Comparison of ENCODE assay signal across 23 mouse cellular contexts in the genomic region with DNA sequence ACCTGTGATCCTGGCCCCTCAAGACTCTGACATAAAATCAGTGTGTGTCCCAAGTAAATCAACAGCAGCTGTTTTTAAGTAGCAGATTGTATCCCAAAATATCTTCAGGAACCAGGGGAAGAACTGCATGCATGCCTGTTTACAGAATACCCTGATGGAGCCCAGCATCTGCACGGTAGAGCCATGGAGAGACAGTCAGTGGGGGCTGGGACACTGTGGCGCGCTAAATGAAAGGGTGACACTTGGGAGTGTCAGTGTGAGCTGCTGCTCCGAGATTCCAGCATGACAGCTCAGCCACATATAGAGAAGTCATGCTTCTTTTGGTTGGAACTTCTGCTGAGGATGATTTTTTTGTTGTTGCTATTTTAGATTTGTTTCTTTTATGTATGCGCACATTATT. TPM values are rescaled to one million over a fixed set of nuclear protein-coding genes. Genes with fewer than 3 reads are reported as not detected.
DNase-seq lines count a peak whose midpoint lies in the region; ATAC-seq lines count a peak whose summit lies in the region.
"Had no signal": no experiment of that assay in that cellular context is flagged by ENCODE, and none has a peak within 500 bp of the region (broad histone marks: within the 10 kb centered on the region; RNA-seq: fewer than 3 reads in every experiment).

No protein-coding gene starts in this region.

- no peaks in the 10 kb centered on the region for H3K4me1 ChIP-seq in embryonic facial prominence, embryonic 14.5 days (ENCODE audit: control insufficient read depth, insufficient read depth, low read length)
- H3K4me1 ChIP-seq in embryonic facial prominence, embryonic 10.5 days: peaks cover 1% of the 10 kb centered on the region; the same call in 1 of the 2 replicates
- H3K4me1 ChIP-seq in limb, embryonic 13.5 days: peaks cover 6% of the 10 kb centered on the region; the same call in 1 of the 2 replicates
- H3K4me1 ChIP-seq in limb, embryonic 10.5 days: no peaks in the 10 kb centered on the region
- H3K4me1 ChIP-seq: embryonic facial prominence, embryonic 12.5 days; forebrain, embryonic 15.5 days had no signal

- 70% methylated on average over 5 of the region's 5 CpGs for WGBS in embryonic facial prominence, embryonic 14.5 days
- WGBS in embryonic facial prominence, embryonic 10.5 days: 81% methylated on average over 5 of the region's 5 CpGs
- 71% methylated on average over 5 of the region's 5 CpGs for WGBS in limb, embryonic 13.5 days
- 73% methylated on average over 5 of the region's 5 CpGs for WGBS in limb, embryonic 10.5 days

- no peak overlapping the region for H3K9ac ChIP-seq in embryonic facial prominence, embryonic 14.5 days (ENCODE audit: low read depth, low read length)
- no peak overlapping the region for H3K9ac ChIP-seq in limb, embryonic 13.5 days
- H3K9ac ChIP-seq: embryonic facial prominence, embryonic 12.5 days; forebrain, embryonic 13.5 days; forebrain, embryonic 15.5 days; forebrain, postnatal 0 days had no signal

- H3K27me3 ChIP-seq in embryonic facial prominence, embryonic 14.5 days (replicated peaks; ENCODE audit: control insufficient read depth, insufficient read depth, low read length): no peaks in the 10 kb centered on the region
- H3K27me3 ChIP-seq in embryonic facial prominence, embryonic 10.5 days (replicated peaks; ENCODE audit: low read depth, poor library complexity, severe bottlenecking): no peaks in the 10 kb centered on the region
- no peaks in the 10 kb centered on the region for H3K27me3 ChIP-seq in limb, embryonic 13.5 days
- H3K27me3 ChIP-seq in limb, embryonic 10.5 days (ENCODE audit: low read depth, poor library complexity, severe bottlenecking): no peaks in the 10 kb centered on the region
- H3K27me3 ChIP-seq: CH12.LX; embryonic facial prominence, embryonic 12.5 days; forebrain, embryonic 13.5 days; forebrain, embryonic 15.5 days had no signal

- ATAC-seq in embryonic facial prominence, embryonic 14.5 days (ENCODE audit: low read depth): peak; percentile 62; the same call in 1 of the 2 replicates
- peak; percentile 40; the same call in 1 of the 2 replicates for ATAC-seq in limb, embryonic 13.5 days (ENCODE audit: low FRiP score, low read depth)
- ATAC-seq: activated CD4-positive, CD25-positive, alpha-beta regulatory T cell, adult 4 months; CD4-positive, CD25-positive, alpha-beta regulatory T cell, adult 4 months; forebrain, embryonic 13.5 days; forebrain, embryonic 15.5 days; forebrain, postnatal 0 days; Patski had no signal

- no peaks in the 10 kb centered on the region for H3K9me3 ChIP-seq in embryonic facial prominence, embryonic 14.5 days (ENCODE audit: control insufficient read depth, low read length)
- no peaks in the 10 kb centered on the region for H3K9me3 ChIP-seq in embryonic facial prominence, embryonic 10.5 days
- H3K9me3 ChIP-seq in limb, embryonic 13.5 days: no peaks in the 10 kb centered on the region
- no peaks in the 10 kb centered on the region for H3K9me3 ChIP-seq in limb, embryonic 10.5 days (replicated peaks)
- H3K9me3 ChIP-seq: embryonic facial prominence, embryonic 12.5 days; forebrain, embryonic 13.5 days; forebrain, embryonic 15.5 days had no signal

- peak; percentile 22 for DNase-seq in embryonic facial prominence, embryonic 14.5 days (ENCODE audit: low spot score)
- no peak for DNase-seq in embryonic facial prominence, embryonic 10.5 days (ENCODE audit: low spot score)
- DNase-seq in limb, embryonic 10.5 days (ENCODE audit: low spot score): no peak
- DNase-seq in embryo, embryonic 10.5 days (ENCODE audit: low spot score): no peak
- DNase-seq: B cell, adult 2 months; cerebellum, adult 11-12 months; cerebellum, adult 2 months; cerebellum, adult 9-10 months; cerebellum, postnatal 10 days; cerebellum, postnatal 25 days; embryo, embryonic 11 days; forebrain, postnatal 0 days had no signal

- H3K4me2 ChIP-seq in embryonic facial prominence, embryonic 14.5 days (ENCODE audit: low read depth, low read length): no peak overlapping the region
- H3K4me2 ChIP-seq in limb, embryonic 13.5 days (replicated peaks): no peak overlapping the region
- H3K4me2 ChIP-seq: embryonic facial prominence, embryonic 12.5 days; forebrain, embryonic 13.5 days; forebrain, embryonic 15.5 days had no signal

- H3K36me3 ChIP-seq in embryonic facial prominence, embryonic 14.5 days (ENCODE audit: control insufficient read depth, insufficient read depth, low read length): no peaks in the 10 kb centered on the region
- no peaks in the 10 kb centered on the region for H3K36me3 ChIP-seq in embryonic facial prominence, embryonic 10.5 days (replicated peaks)
- no peaks in the 10 kb centered on the region for H3K36me3 ChIP-seq in limb, embryonic 13.5 days
- H3K36me3 ChIP-seq in limb, embryonic 10.5 days: no peaks in the 10 kb centered on the region
- H3K36me3 ChIP-seq: embryonic facial prominence, embryonic 12.5 days; forebrain, embryonic 15.5 days; G1E had no signal

- H3K27ac ChIP-seq in embryonic facial prominence, embryonic 14.5 days (replicated peaks; ENCODE audit: low read depth, low read length): no peak overlapping the region
- no peak overlapping the region for H3K27ac ChIP-seq in embryonic facial prominence, embryonic 10.5 days (replicated peaks)
- H3K27ac ChIP-seq in limb, embryonic 13.5 days: no peak overlapping the region
- H3K27ac ChIP-seq in limb, embryonic 10.5 days: no peak overlapping the region
- H3K27ac ChIP-seq: embryonic facial prominence, embryonic 12.5 days; forebrain, embryonic 13.5 days; forebrain, embryonic 15.5 days had no signal

- no peak overlapping the region for H3K4me3 ChIP-seq in embryonic facial prominence, embryonic 14.5 days (ENCODE audit: low read depth, low read length)
- H3K4me3 ChIP-seq in embryonic facial prominence, embryonic 10.5 days: no peak overlapping the region
- H3K4me3 ChIP-seq in limb, embryonic 13.5 days: no peak overlapping the region
- H3K4me3 ChIP-seq in limb, embryonic 10.5 days: no peak overlapping the region
- H3K4me3 ChIP-seq: embryonic facial prominence, embryonic 12.5 days; forebrain, embryonic 13.5 days; forebrain, embryonic 15.5 days had no signal

RNA-seq across cellular contexts. Expression of a gene that starts 43.2 kb away (rescaled TPM):
- polyA plus RNA-seq in embryonic facial prominence, embryonic 14.5 days (2014; fragmentation: Nextera tagmentation; extraction: Ambion mirVana): not detected in 2 replicates
- polyA plus RNA-seq in embryonic facial prominence, embryonic 10.5 days (2016; fragmentation: Nextera tagmentation; extraction: Ambion mirVana): not detected in 2 replicates
- polyA plus RNA-seq in limb, embryonic 13.5 days (2015; fragmentation: Nextera tagmentation; extraction: Ambion mirVana): not detected in 2 replicates
- polyA plus RNA-seq in limb, embryonic 10.5 days (2016; fragmentation: Nextera tagmentation; extraction: Ambion mirVana): not detected in 2 replicates
- polyA plus RNA-seq: activated CD4-positive, CD25-positive, alpha-beta regulatory T cell, adult 4 months; cerebellum, adult 2 months; cortical plate, adult 2 months; embryonic facial prominence, embryonic 12.5 days; forebrain, embryonic 11.5 days; forebrain, embryonic 13.5 days; forebrain, embryonic 15.5 days; forebrain, postnatal 0 days; G1E; Patski had no signal
